Mouse (Mus musculus) small intestine, adult 10 weeks (tissue): ENCODE results near the gene Slc4a1. TPM values are rescaled to one million over a fixed set of nuclear protein-coding genes. Genes with fewer than 3 reads are reported as not detected.

ENCODE experiments used
- polyA plus RNA-seq: library from polyadenylated mRNA; stranded (reverse); fragments of 350-450 nt; fragmentation: Illumina TruSeq; extraction: RNeasy Lipid Tissue Mini Kit (QIAGEN cat#74804); gene quantifications from one replicate; pipeline ENCODE4 v1.2.3, GENCODE M21; 2014; ENCODE audit warnings: low replicate concordance

Gene Slc4a1
- not detected for polyA plus RNA-seq

GRCm38 (mm10) chr11:102366103-102366502 lies at the start of gene Slc4a1:
TSS of gene Slc4a1 (minus strand) at chr11:102366203.

GRCm38 (mm10) chr11:102407834-102408215 lies 41.8 kb upstream of the Slc4a1 start, which contains the start of gene Slc25a39:
TSS of gene Slc25a39 (minus strand) at chr11:102407946.

GRCm38 (mm10) chr11:102393238-102393634 lies 27.2 kb upstream of the Slc4a1 start, which contains the start of gene Rundc3a:
TSS of gene Rundc3a (plus strand) at chr11:102393403.

GRCm38 (mm10) chr11:102319410-102319792 lies 46.6 kb downstream of the Slc4a1 start, which contains the start of gene Ubtf:
TSS of gene Ubtf (minus strand) at chr11:102319742.

Other genes starting within 250 kb of the Slc4a1 start
- 0.26 TPM for gene Nags, start 220.7 kb downstream of the Slc4a1 start, polyA plus RNA-seq
- 2.4 TPM for gene Tmem101, start 209.8 kb downstream of the Slc4a1 start, polyA plus RNA-seq
- 50.0 TPM for gene Lsm12, start 180.9 kb downstream of the Slc4a1 start, polyA plus RNA-seq
- 1.1 TPM for gene G6pc3, start 176.6 kb downstream of the Slc4a1 start, polyA plus RNA-seq
- gene Hdac5, start 136.0 kb downstream of the Slc4a1 start, polyA plus RNA-seq, result 1.2 TPM
- gene BC030867, start 117.3 kb downstream of the Slc4a1 start, polyA plus RNA-seq, result not detected
- gene Asb16, start 97.5 kb downstream of the Slc4a1 start, polyA plus RNA-seq, result not detected
- gene Tmub2, start 81.3 kb downstream of the Slc4a1 start, polyA plus RNA-seq, result 6.1 TPM
- 5.4 TPM for gene Atxn7l3, start 69.6 kb downstream of the Slc4a1 start, polyA plus RNA-seq
- 22.9 TPM for gene Ubtf, start 46.5 kb downstream of the Slc4a1 start, polyA plus RNA-seq
- not detected for gene Rundc3a, start 27.2 kb upstream of the Slc4a1 start, polyA plus RNA-seq
- 4.1 TPM for gene Slc25a39, start 41.7 kb upstream of the Slc4a1 start, polyA plus RNA-seq
- gene Grn, start 64.1 kb upstream of the Slc4a1 start, polyA plus RNA-seq, result 2.2 TPM
- gene Fam171a2, start 81.5 kb upstream of the Slc4a1 start, polyA plus RNA-seq, result not detected
- gene Itga2b, start 103.9 kb upstream of the Slc4a1 start, polyA plus RNA-seq, result not detected
- 26.5 TPM for gene Gpatch8, start 190.2 kb upstream of the Slc4a1 start, polyA plus RNA-seq
- 2.2 TPM for gene Gm11627, start 213.3 kb upstream of the Slc4a1 start, polyA plus RNA-seq
- gene Fzd2, start 238.2 kb upstream of the Slc4a1 start, polyA plus RNA-seq, result 0.82 TPM